Mouse (Mus musculus) MEL (cell line): ENCODE measurements at regions not wholly inside any gene's neighbourhood (a gene's known extent, or its start where the extent isn't known, plus 50 kb on each side); places are given as distances from the start of the nearest gene placed in this dataset.

Source experiments
- DNase-seq: peaks from one replicate; pipeline ENCODE4 v3.0.0; 2011; ENCODE audit warnings: low read depth, low spot score
- H3K27ac ChIP-seq: 2 replicates; pipeline ENCODE4 v1.5.1; 2012; ENCODE audit warnings: low read depth, mild to moderate bottlenecking, control low read depth, low read length, moderate library complexity; ENCODE audit not compliant: control insufficient read depth
- H3K27me3 ChIP-seq, 2 experiments: fragments of 150-350 bp in 1 of 2; sonication (generic) in 1 of 2; 2 replicates each; pipeline ENCODE4 v1.6.1; 2012; ENCODE audit warnings: low read length in 2 of 2, mild to moderate bottlenecking in 2 of 2, improper control_type of control experiment in 1 of 2, moderate library complexity in 1 of 2; ENCODE audit not compliant: insufficient read depth in 2 of 2, control insufficient read depth in 1 of 2
- H3K36me3 ChIP-seq, 2 experiments: 2 replicates each; pipeline ENCODE4 v1.6.1; 2012 to 2014; ENCODE audit warnings: low read length in 2 of 2, improper control_type of control experiment in 1 of 2, inconsistent platforms in 1 of 2, mild to moderate bottlenecking in 1 of 2; ENCODE audit not compliant: insufficient read depth in 2 of 2, control insufficient read depth in 1 of 2
- H3K4me1 ChIP-seq, 2 experiments: fragments of 150-350 bp in 1 of 2; sonication (generic) in 1 of 2; 2 replicates each; pipeline ENCODE4 v1.6.1; 2012; ENCODE audit warnings: low read length in 2 of 2, improper control_type of control experiment in 1 of 2, mild to moderate bottlenecking in 1 of 2; ENCODE audit not compliant: insufficient read depth in 2 of 2, control insufficient read depth in 1 of 2
- H3K4me3 ChIP-seq, 2 experiments: fragments of 150-350 bp in 1 of 2; sonication (generic) in 1 of 2; 2 replicates each; pipeline ENCODE4 v1.5.1; 2012; ENCODE audit warnings: low read depth in 2 of 2, low read length in 2 of 2, mild to moderate bottlenecking in 2 of 2, moderate library complexity in 2 of 2, control low read depth in 1 of 2, improper control_type of control experiment in 1 of 2; ENCODE audit not compliant: control insufficient read depth in 1 of 2, insufficient read depth in 1 of 2
- H3K79me2 ChIP-seq: 2 replicates; pipeline ENCODE4 v1.6.1; 2012; ENCODE audit warnings: mild to moderate bottlenecking, low read length, moderate library complexity; ENCODE audit not compliant: control insufficient read depth, poor library complexity, insufficient read depth
- H3K9ac ChIP-seq: 2 replicates; pipeline ENCODE4 v1.6.1; 2012; ENCODE audit warnings: low read depth, mild to moderate bottlenecking, control low read depth, low read length, moderate library complexity; ENCODE audit not compliant: control insufficient read depth, poor library complexity, severe bottlenecking
- H3K9me3 ChIP-seq: fragments of 150-350 bp; sonication (generic); replicated peaks from 2 replicates; pipeline ENCODE4 v1.6.1; 2012; ENCODE audit warnings: mild to moderate bottlenecking, low read length, improper control_type of control experiment, moderate library complexity; ENCODE audit not compliant: insufficient read depth
- BHLHE40 ChIP-seq: IDR thresholded peaks from 2 replicates; pipeline ENCODE4 v1.6.1; 2012; ENCODE audit warnings: low read depth, mild to moderate bottlenecking, inconsistent platforms, low read length, improper control_type of control experiment, borderline replicate concordance
- CHD1 ChIP-seq: IDR thresholded peaks from 2 replicates; pipeline ENCODE4 v1.6.1; 2012; ENCODE audit warnings: low read depth, mild to moderate bottlenecking, inconsistent platforms, low read length, improper control_type of control experiment
- CHD2 ChIP-seq: IDR thresholded peaks from 2 replicates; pipeline ENCODE4 v1.6.1; 2011; ENCODE audit warnings: low read length, improper control_type of control experiment
- ELF1 ChIP-seq: IDR thresholded peaks from 2 replicates; pipeline ENCODE4 v1.6.1; 2014; ENCODE audit warnings: low read depth, mild to moderate bottlenecking, inconsistent platforms, low read length, improper control_type of control experiment, moderate library complexity
- GABPA ChIP-seq: IDR thresholded peaks from 2 replicates; pipeline ENCODE4 v1.6.1; 2012; ENCODE audit warnings: low read depth, mild to moderate bottlenecking, inconsistent platforms, low read length, improper control_type of control experiment, moderate library complexity
- HCFC1 ChIP-seq: IDR thresholded peaks from 2 replicates; pipeline ENCODE4 v1.6.1; 2012; ENCODE audit warnings: low read depth, mild to moderate bottlenecking, inconsistent platforms, low read length, improper control_type of control experiment, moderate library complexity
- MAZ ChIP-seq: IDR thresholded peaks from 2 replicates; pipeline ENCODE4 v1.6.1; 2012; ENCODE audit warnings: low read depth, mild to moderate bottlenecking, inconsistent platforms, low read length, improper control_type of control experiment
- MEF2A ChIP-seq: IDR thresholded peaks from 2 replicates; pipeline ENCODE4 v1.6.1; 2014; ENCODE audit warnings: low read depth, mild to moderate bottlenecking, inconsistent platforms, low read length, improper control_type of control experiment; ENCODE audit not compliant: poor library complexity, insufficient replicate concordance, severe bottlenecking; ENCODE audit errors: extremely low read depth
- MXI1 ChIP-seq: IDR thresholded peaks from 2 replicates; pipeline ENCODE4 v1.6.1; 2011; ENCODE audit warnings: mild to moderate bottlenecking, low read depth, low read length, improper control_type of control experiment
- NELFE ChIP-seq: IDR thresholded peaks from 2 replicates; pipeline ENCODE4 v1.6.1; 2011; ENCODE audit warnings: low read depth, low read length, improper control_type of control experiment
- NRF1 ChIP-seq: IDR thresholded peaks from 2 replicates; pipeline ENCODE4 v1.6.1; 2014; ENCODE audit warnings: low read depth, mild to moderate bottlenecking, inconsistent platforms, low read length, improper control_type of control experiment, moderate library complexity; ENCODE audit not compliant: poor library complexity, insufficient read depth, severe bottlenecking
- POLR2A ChIP-seq, 2 experiments: IDR thresholded peaks; 2 replicates each; pipeline ENCODE4 v1.6.1; 2011 to 2012; ENCODE audit warnings: low read length in 2 of 2, mild to moderate bottlenecking in 2 of 2, control low read depth in 1 of 2, improper control_type of control experiment in 1 of 2, low read depth in 1 of 2, moderate library complexity in 1 of 2; ENCODE audit not compliant: control insufficient read depth in 1 of 2, insufficient read depth in 1 of 2, poor library complexity in 1 of 2
- RAD21 ChIP-seq: IDR thresholded peaks from 2 replicates; pipeline ENCODE4 v1.6.1; 2011; ENCODE audit warnings: mild to moderate bottlenecking, low read depth, low read length, improper control_type of control experiment
- SIN3A ChIP-seq: IDR thresholded peaks from 2 replicates; pipeline ENCODE4 v1.6.1; 2012; ENCODE audit warnings: low read length, improper control_type of control experiment, inconsistent platforms
- TAL1 ChIP-seq: IDR thresholded peaks from 2 replicates; pipeline ENCODE4 v1.6.1; 2012; ENCODE audit warnings: mild to moderate bottlenecking, inconsistent platforms, low read length, moderate library complexity, mixed read lengths
- TCF12 ChIP-seq: IDR thresholded peaks from 2 replicates; pipeline ENCODE4 v1.6.1; 2014; ENCODE audit warnings: low read depth, mild to moderate bottlenecking, inconsistent platforms, low read length, improper control_type of control experiment, moderate library complexity
- USF2 ChIP-seq, 2 experiments: IDR thresholded peaks; 2 replicates each; pipeline ENCODE4 v1.6.1; 2011 to 2012; ENCODE audit warnings: improper control_type of control experiment in 2 of 2, low read length in 2 of 2, borderline replicate concordance in 1 of 2, inconsistent platforms in 1 of 2, low read depth in 1 of 2, mild to moderate bottlenecking in 1 of 2; ENCODE audit not compliant: insufficient read depth in 1 of 2
- ZNF384 ChIP-seq: IDR thresholded peaks from 2 replicates; pipeline ENCODE4 v1.6.1; 2012; ENCODE audit warnings: low read depth, mild to moderate bottlenecking, inconsistent platforms, low read length, improper control_type of control experiment

GRCm38 (mm10) chr2:117511737-117512136 is 168.9 kb upstream of the Rasgrp1 start:
- Histone ChIP-seq H3K36me3 (no peaks in the 10 kb centered on the region), H3K4me3 (no peak overlapping the region), H3K27ac (no peak overlapping the region), H3K79me2 (no peaks in the 10 kb centered on the region), H3K9me3 (no peaks in the 10 kb centered on the region), H3K4me1 (no peaks in the 10 kb centered on the region), H3K9ac (no peak overlapping the region), H3K27me3 (no peaks in the 10 kb centered on the region)
- DNase-seq = no peak
- TF ChIP-seq HCFC1 (no peak), POLR2A (IDR thresholded peaks at IDR 0.05; ENCODE audit: control insufficient read depth in 1 of 2, insufficient read depth in 1 of 2, low read depth in 1 of 2, low read length in 2 of 2, poor library complexity in 1 of 2) (no peak), ELF1 (no peak), TAL1 (no peak), CHD2 (no peak), MEF2A (no peak), GABPA (no peak), BHLHE40 (no peak)

- H3K9me3 ChIP-seq = no peaks in the 10 kb centered on the region
- no peaks in the 10 kb centered on the region for H3K4me1 ChIP-seq
- H3K27me3 ChIP-seq = no peaks in the 10 kb centered on the region
- no peaks in the 10 kb centered on the region for H3K79me2 ChIP-seq
- no peaks in the 10 kb centered on the region for H3K36me3 ChIP-seq
- no peak overlapping the region for H3K9ac ChIP-seq
- no peak overlapping the region for H3K27ac ChIP-seq
- no peak for DNase-seq
- no peak overlapping the region for H3K4me3 ChIP-seq
- no peak for TF ChIP-seq CHD1
- TF ChIP-seq MXI1 = no peak
- TF ChIP-seq NRF1 = no peak
- no peak for TF ChIP-seq USF2 (IDR thresholded peaks at IDR 0.05; ENCODE audit: borderline replicate concordance in 1 of 2, insufficient read depth in 1 of 2, low read depth in 1 of 2, low read length in 2 of 2)
- no peak for TF ChIP-seq NELFE
- TF ChIP-seq MEF2A = no peak
- no peak for TF ChIP-seq TCF12
- no peak for TF ChIP-seq RAD21
- no peak for TF ChIP-seq SIN3A
- TF ChIP-seq POLR2A (IDR thresholded peaks at IDR 0.05; ENCODE audit: control insufficient read depth in 1 of 2, insufficient read depth in 1 of 2, low read depth in 1 of 2, low read length in 2 of 2, poor library complexity in 1 of 2) = no peak
- TF ChIP-seq MAZ = no peak
- TF ChIP-seq CHD2 = no peak
- TF ChIP-seq TAL1 = no peak
- no peak for TF ChIP-seq ZNF384
These were observed 169.8 kb upstream of the Rasgrp1 start for GRCm38 (mm10) chr2:117512551-117512950.
